Mouse (Mus musculus) skeletal muscle tissue, postnatal 0 days (tissue): ENCODE results near the gene Wnk1. TPM values are rescaled to one million over a fixed set of nuclear protein-coding genes. Genes with fewer than 3 reads are reported as not detected.

Experiments used
- microRNA counts: library from miRNA; unstranded; fragments of <30 nt; microRNA quantifications from one replicate; lab custom pipeline; 2015
- microRNA-seq, 2 experiments: library from miRNA; unstranded; fragments of <30 nt; microRNA quantifications; one replicate each; pipeline ENCODE4; 2016
- polyA plus RNA-seq: library from polyadenylated mRNA; unstranded; fragments of >200 nt; fragmentation: Nextera tagmentation; extraction: Ambion mirVana; gene quantifications from 2 replicates; pipeline ENCODE4 v1.2.1, GENCODE M21; 2015

Gene Wnk1
- 43.3 and 45.0 TPM in 2 replicates for polyA plus RNA-seq

DNA sequence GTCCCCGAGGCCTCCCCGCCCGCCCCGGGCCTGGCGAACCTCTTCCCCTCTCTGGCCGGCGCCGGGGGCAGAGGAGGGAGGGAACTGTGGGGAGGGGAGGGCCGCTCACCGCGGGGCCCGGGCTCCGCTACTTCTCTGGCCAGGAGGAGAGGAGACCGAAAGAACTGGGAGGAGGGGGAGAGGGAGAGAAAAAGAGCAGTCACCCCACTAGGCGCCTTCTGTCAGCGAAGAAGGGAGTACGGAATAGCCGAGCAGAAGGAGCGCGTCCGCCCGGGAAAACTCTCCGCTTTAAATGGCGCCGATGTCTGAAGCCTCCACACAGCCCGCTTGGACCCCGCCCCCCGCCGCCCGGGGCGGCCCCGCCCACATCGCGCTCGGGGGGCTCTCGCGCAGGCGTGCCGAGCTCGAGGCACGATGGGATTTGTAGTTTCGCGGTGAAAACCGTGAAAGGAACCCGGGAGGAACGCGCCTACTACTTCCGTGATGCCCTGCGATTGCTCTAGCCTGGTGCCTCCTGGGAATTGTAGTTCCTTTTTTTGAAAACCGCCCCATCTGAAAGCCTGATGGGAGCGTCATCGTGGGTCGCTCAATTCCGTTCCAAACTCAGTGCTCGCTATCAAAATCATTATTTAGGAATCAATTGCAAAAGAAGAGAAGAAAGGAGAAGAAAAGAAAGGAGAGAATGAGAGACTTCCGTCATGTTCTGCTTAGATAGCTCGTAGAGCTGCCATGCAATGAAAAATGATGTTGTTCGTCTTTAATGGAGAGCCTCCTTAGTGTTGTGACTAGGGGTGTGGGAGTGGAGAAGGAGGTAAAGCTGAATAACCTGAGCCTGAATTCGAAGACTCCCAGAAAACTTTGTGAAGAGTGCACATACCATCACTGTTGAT is at the start of gene Wnk1:
Gene Wnk1, minus strand, starts transcription at position 307 of the 890 bp plus-strand sequence.

DNA sequence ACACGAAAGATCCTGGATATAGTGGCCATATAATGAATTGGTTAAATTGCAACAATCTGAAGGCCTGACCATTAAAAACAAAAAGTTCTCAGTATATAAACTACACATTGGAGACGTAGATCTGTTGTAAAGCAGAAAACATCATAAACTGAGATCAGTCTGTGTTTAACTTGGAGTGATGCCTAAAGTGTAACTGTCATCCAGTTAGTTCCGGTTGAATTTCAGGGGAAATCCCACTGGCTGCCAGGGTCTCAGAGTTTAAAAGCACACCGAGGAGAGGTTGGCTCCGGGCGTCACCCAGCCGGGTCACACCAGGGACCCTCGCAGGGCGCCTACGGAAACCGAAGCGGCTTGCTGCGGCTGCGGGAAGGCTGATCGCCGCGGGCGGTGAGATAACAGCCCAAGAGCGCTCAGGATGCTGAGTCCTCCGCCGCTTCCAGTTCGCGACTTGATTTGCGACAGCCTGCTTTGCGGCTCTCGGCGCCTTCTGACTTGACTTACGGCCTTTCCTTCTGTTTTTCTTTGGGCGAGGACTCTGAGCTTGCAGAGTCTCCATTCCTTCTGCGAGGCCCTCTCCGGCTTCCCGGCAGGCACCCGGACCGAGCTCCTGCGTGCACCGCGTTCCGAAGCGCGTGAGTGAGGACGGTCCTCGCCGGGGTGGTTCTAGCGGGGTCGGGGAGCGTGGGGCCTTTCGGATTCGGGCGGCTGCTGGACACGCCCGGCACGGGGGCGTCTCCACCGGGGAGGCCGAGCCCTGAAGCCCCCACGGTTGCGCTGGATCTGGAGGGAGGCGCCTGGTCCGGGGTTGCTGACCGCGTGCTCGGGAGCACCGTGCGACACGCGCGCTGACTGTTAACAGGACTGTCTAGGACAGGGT is 136.0 kb downstream of the Wnk1 start, which contains the start of gene Rad52:
Gene Rad52, plus strand, starts transcription at position 495 of the 877 bp plus-strand sequence.

MicroRNAs encoded within 50 kb of the gene (microRNA counts, 519-probe panel; counts per million panel counts)
- microRNA mmu-miR-706 (lab: Ali Mortazavi, UCI), result 296 counts per million, percentile 58 among the panel's probes with 10 or more counts

Small RNA genes lying within 50 kb of the gene (microRNA-seq; reads per million reads assigned to microRNA genes)
- gene Mir706, result 0 reads per million in 2 experiments

Other genes starting within 250 kb of the Wnk1 start
- gene Erc1, start 190.5 kb downstream of the Wnk1 start, polyA plus RNA-seq, result 6.0 and 6.4 TPM in 2 replicates
- 13.8 and 16.2 TPM in 2 replicates for gene Rad52, start 136.0 kb downstream of the Wnk1 start, polyA plus RNA-seq
- gene Ninj2, start 54.7 kb upstream of the Wnk1 start, polyA plus RNA-seq, result not detected in 2 replicates